Mouse (Mus musculus) T-cell, adult 66 days (primary cell): Measurements from ENCODE around the gene Olfr921. TPM values are rescaled to one million over a fixed set of nuclear protein-coding genes. Genes with fewer than 3 reads are reported as not detected.

ENCODE experiments used
- total RNA-seq, 2 experiments: library from RNA; stranded (reverse); gene quantifications; 3 replicates in 1 of 2; 4 replicates in 1 of 2; pipeline ENCODE4 v1.2.4; 2023

Olfr921 gene
- total RNA-seq: not detected

DNA sequence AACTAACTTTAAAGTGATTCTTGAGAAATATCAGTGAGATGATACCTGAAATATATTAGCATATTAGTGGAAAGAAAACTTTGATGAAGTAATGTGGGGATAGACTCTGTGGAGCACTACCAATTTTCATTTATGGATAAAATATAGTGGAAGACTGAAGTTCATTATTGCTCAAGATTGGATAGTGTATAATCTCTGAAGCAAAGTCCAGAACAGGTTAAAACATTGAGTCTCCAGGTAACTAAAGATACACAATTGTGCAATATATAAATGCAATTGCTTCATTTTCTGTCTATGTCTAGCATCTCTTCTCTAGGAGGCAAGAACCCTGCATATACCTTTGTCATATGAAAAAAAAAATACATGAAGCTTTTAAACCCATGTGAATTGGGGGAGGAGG is at the start of gene Olfr921:
TSS of gene Olfr921 (plus strand) at position 301 of the 400 bp plus-strand sequence.

DNA sequence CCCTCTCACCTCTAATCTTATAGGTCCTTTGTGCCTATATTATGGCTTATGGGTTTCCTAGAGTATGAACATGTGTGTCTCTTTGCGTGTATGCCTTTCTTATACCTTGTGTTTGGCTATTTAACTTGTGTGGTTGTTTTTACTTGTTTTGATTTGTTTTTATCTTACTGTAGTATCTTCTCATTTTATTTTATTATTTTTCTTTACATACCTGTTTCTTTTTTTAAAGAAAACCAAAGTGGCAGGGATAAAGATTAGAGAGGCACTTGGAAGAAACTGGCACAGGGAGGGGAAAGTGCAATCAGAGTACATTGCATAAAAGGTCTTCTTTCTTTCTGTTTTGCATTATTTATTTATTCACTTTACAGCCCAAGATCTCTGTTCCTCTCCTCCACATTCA is 20.9 kb upstream of the Olfr921 start, which contains the start of gene Olfr920:
TSS of gene Olfr920 (plus strand) at position 301 of the 400 bp plus-strand sequence.

DNA sequence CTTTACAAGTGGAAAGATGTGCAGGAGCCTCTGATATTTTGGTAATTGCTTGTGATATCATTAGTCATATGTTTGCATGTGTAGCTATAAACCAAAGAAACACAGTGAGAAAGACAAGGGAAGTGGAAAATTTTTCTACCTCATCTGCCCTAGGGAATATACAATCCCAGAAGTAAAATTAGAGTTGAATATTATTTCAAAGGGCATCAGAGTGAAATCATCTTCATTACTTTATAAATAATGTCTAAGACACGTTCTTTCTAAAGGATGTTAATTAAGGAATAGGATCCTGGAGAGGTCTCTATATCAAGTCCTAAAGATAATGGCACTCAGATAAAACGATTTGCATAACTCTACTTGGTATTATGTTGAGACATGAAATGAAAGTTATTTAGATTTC is 41.4 kb downstream of the Olfr921 start, which contains the start of gene Olfr922:
TSS of gene Olfr922 (plus strand) at position 301 of the 400 bp plus-strand sequence.

DNA sequence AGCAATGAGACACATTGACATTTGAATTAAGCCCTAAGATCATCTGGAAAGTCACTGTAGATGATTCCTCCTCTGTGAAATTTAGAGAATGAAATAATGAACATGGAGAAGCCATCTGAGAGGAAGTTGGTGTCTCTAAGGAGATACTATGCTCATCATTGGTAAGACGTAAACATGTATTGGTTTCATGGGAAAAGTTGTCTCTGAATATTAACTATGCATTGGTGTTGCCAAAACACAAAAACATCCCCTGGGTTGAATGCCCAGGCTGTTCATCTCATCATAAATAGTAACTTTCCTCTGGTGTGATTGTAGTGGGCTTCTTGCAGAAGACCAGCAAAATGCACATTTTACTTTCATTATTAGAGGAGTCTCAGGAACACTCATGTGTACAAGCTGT is 53.4 kb downstream of the Olfr921 start, which contains the start of gene Olfr923:
TSS of gene Olfr923 (plus strand) at position 301 of the 400 bp plus-strand sequence.

Other genes with a start within 250 kb of the Olfr921 start
- not detected for gene Olfr910, start 235.2 kb upstream of the Olfr921 start, total RNA-seq
- gene Olfr912, start 192.9 kb upstream of the Olfr921 start, total RNA-seq: not detected
- gene Olfr913, start 180.3 kb upstream of the Olfr921 start, total RNA-seq: not detected
- not detected for gene Olfr914, start 168.0 kb upstream of the Olfr921 start, total RNA-seq
- gene Olfr916, start 113.2 kb upstream of the Olfr921 start, total RNA-seq: not detected
- gene Olfr917, start 107.2 kb upstream of the Olfr921 start, total RNA-seq: not detected
- gene Olfr918, start 98.5 kb upstream of the Olfr921 start, total RNA-seq: not detected
- gene Olfr919, start 69.4 kb upstream of the Olfr921 start, total RNA-seq: not detected
- 10 to 100 TPM in 1 of 2 experiments, 1 to 10 TPM in 1; 8.4 to 11.4 TPM for gene Vwa5a, start 54.8 kb upstream of the Olfr921 start, total RNA-seq
- under 1 TPM; 0.09 to 0.15 TPM for gene Olfr920, start 20.8 kb upstream of the Olfr921 start, total RNA-seq
- gene Olfr922, start 41.5 kb downstream of the Olfr921 start, total RNA-seq: not detected
- gene Olfr923, start 53.5 kb downstream of the Olfr921 start, total RNA-seq: not detected
- gene Olfr924, start 71.4 kb downstream of the Olfr921 start, total RNA-seq: not detected
- not detected for gene Olfr26, start 82.0 kb downstream of the Olfr921 start, total RNA-seq
- gene Olfr926, start 104.1 kb downstream of the Olfr921 start, total RNA-seq: not detected
- not detected for gene Olfr930, start 156.7 kb downstream of the Olfr921 start, total RNA-seq
- gene Olfr933, start 199.2 kb downstream of the Olfr921 start, total RNA-seq: not detected
- gene Olfr934, start 215.2 kb downstream of the Olfr921 start, total RNA-seq: not detected
- gene Olfr935, start 226.6 kb downstream of the Olfr921 start, total RNA-seq: not detected